Mouse (Mus musculus): ENCODE data around the gene Adam25.
"Not testable (repeated sequence)": the region's sequence is repeated elsewhere in the genome, so short reads cannot be mapped to it uniquely, and the experiment has no call there.

DNA sequence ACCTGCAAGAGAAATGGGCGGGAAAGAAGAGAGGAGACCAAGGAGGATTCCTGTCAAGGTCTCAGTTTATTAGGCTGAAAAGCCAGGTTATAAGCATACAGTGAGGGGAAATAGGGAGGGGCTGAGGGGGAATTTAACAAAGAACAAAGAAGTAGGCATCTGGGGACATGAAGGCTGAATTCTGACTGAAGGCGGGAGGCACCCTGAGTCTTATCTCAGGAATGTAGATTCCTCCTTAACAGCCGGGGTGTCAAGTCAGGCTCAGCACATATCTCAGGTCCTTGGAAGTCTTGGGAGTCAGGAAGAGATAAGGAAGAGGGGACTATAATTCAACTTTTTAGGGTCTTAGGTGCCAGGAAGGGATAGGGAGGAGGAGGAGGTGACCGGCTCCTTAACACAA is 36.6 kb upstream of the Adam25 start:
- TF ChIP-seq USF1 (IDR thresholded peaks at IDR 0.05; ENCODE audit: low read depth); FOSL1 (IDR thresholded peaks at IDR 0.05; ENCODE audit: insufficient read depth, low read length, poor library complexity, severe bottlenecking); MYOD1 (IDR thresholded peaks at IDR 0.05; ENCODE audit: control insufficient read depth, insufficient read length, low read depth); CTCF (IDR thresholded peaks at IDR 0.05; ENCODE audit: control insufficient read depth, insufficient read depth, insufficient read length); CEBPB (IDR thresholded peaks at IDR 0.05; ENCODE audit: low read depth); MAX (IDR thresholded peaks at IDR 0.05): not testable (repeated sequence)
